Mouse (Mus musculus) lung, postnatal 4 days (tissue): ENCODE results near the gene Duxbl3.
"Not testable (repeated sequence)": the region's sequence is repeated elsewhere in the genome, so short reads cannot be mapped to it uniquely, and the experiment has no call there.

Experiments used
- DNase-seq, 2 experiments: peaks; one replicate each; pipeline ENCODE4 v3.0.0; 2021

The Duxbl3 gene

DNA sequence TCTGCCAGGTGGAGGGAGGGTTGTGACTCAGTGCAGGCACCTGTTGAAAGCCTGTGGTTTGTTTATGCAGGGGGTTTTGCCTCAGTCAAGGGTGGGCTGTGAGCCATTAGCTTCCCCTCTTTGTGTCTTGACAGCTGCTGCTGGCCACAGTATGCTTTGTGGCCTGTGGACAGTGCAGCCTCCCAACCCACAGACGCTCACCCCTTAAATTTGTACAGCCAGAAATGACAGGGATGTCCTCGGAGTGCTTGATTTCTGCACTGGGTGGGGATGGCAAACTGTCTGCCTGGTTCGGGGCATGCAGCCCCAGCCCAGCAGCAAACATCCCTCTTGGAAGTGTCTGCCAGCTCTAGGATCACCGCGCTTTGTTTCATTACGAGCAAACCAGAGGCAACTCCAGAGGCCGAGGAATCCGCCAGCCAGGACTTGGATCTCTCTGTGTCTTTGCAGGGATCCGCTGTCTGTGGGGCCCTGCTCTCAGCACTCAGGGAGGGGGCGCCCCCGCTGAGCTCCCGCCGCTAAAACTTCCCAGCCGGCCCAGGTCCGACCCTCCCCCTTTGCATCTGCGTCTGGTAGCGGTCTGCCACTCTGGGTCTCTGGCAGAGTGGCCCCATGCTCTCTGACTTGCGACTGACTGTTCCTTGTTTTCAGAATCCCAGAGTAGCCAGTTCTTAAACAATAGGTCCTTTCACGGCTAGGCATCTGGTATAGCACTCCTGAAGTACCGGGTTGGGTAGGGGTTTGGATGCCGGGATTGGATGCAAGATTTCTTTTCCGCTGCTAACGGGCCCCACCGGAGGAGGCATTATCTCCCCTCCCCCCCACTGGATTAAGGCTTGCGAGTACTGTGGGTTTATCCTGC, at the start of gene Duxbl3:
Gene Duxbl3, plus strand, starts transcription at position 207 of the 862 bp plus-strand sequence.
- DNase-seq = not testable (repeated sequence)

DNA sequence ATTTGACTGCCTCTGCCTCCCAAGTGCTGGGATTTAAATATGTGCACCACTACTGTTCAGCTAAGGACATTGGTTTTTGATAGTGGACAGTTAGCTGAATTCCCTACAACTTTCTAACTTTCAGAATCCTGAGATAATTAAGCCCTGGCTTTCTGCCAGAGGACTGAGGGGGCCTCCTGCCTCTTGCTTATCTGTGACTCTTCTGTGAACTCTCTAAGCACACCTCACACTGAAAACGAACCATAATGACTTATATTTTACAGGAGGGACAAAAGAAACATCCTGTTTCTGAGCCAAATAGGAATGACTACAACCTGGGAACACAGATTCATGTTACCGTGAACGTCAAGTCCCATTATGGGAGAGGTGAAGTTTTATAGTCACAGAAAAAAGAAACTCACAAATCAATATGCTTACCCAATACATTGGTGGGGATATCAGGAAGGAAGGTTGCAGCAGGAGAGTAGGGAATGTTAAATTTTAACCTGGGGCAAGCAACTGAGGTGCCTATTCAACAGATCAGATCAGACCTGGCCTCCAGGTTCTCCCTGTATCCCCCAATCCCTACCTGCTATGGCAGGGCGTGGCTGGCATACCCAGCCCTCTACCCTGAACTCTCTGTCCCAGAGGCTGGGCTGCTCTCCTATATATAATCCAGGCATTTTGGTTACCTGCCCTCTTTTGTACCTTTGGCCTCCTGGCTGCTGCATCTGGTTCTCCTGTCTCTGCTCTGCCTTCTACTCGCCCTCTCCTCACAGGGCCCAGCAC, 41.3 kb upstream of the Duxbl3 start:
- DNase-seq = not testable (repeated sequence)

DNA sequence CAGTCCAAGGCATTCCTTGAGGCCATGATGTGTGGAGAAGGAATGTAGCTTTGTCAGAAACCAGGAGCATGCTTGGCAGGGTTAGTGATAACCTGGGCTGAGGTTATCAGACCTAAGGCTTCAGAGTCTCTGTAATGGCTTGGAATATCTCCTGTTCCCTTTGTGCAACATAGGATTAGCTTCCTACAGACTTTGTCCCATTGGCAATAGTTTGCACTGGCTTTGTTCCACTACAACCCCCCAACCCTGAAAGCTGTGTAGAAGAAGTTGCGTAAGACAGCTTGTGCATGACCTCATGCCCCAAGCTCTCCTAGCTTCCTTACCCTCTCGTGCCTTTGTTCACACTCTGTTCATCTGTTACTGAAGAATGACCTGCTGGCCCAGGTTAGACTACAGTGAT, 20.6 kb upstream of the Duxbl3 start:
- not testable (repeated sequence) for DNase-seq

- DNase-seq = not testable (repeated sequence)
Observed at GRCm38 (mm10) chr14:26258729-26259128, 967 bp downstream of the Duxbl3 start.

- not testable (repeated sequence) for DNase-seq
Observed at GRCm38 (mm10) chr14:26286737-26287136, 29.0 kb downstream of the Duxbl3 start.

GRCm38 (mm10) chr14:26293859-26294258, 36.1 kb downstream of the Duxbl3 start:
- DNase-seq = no peak

DNA sequence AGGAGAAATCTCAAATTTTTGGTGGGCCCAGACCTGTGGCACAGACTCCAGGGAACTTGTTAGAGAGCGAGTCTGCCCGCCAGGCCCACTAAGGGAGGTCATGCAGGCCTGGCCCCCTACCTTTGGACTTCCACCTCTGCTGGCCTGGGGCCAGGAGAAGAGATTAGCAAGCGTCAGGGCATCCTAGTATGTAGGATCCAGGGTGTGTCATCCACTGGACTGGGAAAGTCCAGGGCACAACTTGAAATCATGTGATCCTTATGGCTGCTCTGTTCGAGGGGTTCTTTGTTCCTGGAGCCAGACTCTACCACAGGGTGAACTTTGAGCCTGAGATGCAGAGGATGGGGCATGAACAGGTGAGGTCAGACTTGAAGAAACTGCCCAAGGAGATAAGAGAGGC, 39.3 kb downstream of the Duxbl3 start:
- DNase-seq = no peak

DNA sequence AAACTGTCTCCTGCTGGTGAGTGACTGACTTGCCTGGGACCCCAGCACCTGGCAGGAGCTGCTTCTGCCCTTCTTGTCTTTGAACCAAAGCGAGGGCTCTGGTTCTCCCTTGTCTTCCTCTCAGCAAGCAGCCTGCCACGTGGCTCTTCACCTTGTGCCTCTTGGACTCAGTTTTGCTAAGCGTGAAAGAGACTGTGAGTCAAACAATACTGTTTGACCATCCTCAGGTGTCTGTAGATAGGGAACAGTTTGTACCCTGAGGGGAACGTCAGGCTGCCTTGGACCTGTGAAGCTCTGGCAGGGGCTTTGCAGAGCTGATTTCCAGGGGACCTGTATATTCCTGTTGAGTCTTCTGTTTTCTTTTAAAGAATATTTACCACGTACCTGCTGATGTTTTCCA, 39.7 kb downstream of the Duxbl3 start:
- no peak for DNase-seq

DNA sequence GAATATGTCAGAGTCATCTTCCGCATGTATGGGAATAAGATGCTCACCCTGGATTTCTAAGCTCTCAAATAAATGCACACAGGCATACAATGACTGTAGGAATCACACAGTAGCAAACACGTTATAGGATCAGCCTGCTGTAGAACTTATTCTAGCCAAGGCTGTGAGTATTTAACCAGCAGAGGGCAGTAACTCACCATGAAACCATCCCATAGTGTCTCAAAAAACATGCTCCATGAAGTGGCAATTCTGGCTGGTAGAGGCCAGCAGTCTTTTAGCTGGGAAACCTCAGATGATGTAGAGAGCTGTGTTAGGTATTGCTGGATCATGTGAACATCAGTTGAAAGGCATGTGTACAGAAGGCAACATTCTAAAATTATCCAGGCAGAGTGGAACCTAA, 45.3 kb downstream of the Duxbl3 start:
- DNase-seq = peak in 1 of 2 experiments; percentile 50

GRCm38 (mm10) chr14:26306032-26306431, 48.3 kb downstream of the Duxbl3 start:
- DNase-seq = peak in 1 of 2 experiments; percentile 31

GRCm38 (mm10) chr14:26308813-26309212, 51.1 kb downstream of the Duxbl3 start:
- DNase-seq = no peak

DNA sequence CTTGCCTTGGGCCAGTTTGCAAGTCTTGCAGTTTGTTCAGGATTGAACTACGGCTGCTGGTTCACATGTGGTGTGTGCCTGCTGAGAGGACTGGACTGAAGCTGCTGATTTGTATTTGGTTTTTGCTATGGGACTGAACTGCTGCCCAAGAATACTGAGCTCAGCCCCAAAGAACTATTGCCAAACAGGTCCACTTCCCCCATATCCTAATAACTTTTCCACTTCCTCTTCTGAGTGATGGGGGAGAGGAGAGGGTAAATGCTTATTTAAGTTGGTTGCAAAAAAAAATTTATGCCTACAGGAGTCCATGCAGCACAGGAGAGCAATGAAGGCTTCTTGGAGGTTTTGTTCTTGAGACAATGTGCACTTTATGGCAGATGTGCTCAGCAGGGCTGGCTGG, 51.7 kb downstream of the Duxbl3 start:
- DNase-seq = no peak

DNA sequence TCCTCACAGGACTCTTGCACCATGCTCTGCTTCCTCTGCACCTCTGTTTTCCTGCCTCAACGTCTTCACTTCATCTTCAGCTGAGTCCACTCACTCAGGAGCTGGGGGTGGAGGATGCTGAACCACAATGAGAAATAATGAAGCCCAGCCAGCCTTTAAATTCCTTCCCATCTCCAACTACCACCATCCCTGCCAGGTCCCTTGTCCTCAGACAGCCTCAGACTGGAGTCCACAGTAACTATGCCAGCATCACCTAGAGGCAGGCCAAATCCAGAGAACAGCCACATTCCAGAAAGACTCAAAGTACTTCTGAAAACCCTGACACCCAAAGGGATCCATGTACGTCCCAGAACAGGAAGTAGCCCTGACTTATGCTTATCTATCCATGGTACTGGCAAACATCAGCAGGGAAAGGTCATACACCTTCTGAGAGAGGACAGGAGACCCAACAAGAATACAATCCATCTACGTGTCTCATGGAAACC, 58.5 kb downstream of the Duxbl3 start:
- DNase-seq = no peak
